Mouse (Mus musculus) forebrain, embryonic 12.5 days (tissue): ENCODE data around the gene Ccdc148. TPM values are rescaled to one million over a fixed set of nuclear protein-coding genes. Genes with fewer than 3 reads are reported as not detected.

Experiments used
- ATAC-seq: fragments of 200-750 bp; cut with Nextera tagmentation; 2 replicates; pipeline ENCODE4 v1.8.0; 2017; ENCODE audit warnings: moderate TSS enrichment; ENCODE audit not compliant: low FRiP score
- H3K27ac ChIP-seq: fragments of 300-500 bp; sonication (generic); 2 replicates; pipeline ENCODE4 v1.5.1; 2016; ENCODE audit warnings: mild to moderate bottlenecking
- H3K27me3 ChIP-seq: fragments of 300-500 bp; sonication (generic); 2 replicates; pipeline ENCODE4 v1.6.1; 2016; ENCODE audit warnings: mild to moderate bottlenecking
- H3K36me3 ChIP-seq: fragments of 300-500 bp; sonication (generic); replicated peaks from 2 replicates; pipeline ENCODE4 v1.6.1; 2016; ENCODE audit warnings: mild to moderate bottlenecking
- H3K4me1 ChIP-seq: fragments of 300-500 bp; sonication (generic); 2 replicates; pipeline ENCODE4 v1.6.1; 2016
- H3K4me2 ChIP-seq: fragments of 300-500 bp; sonication (generic); 2 replicates; pipeline ENCODE4 v1.6.1; 2016; ENCODE audit warnings: mild to moderate bottlenecking, moderate library complexity
- H3K4me3 ChIP-seq: fragments of 300-500 bp; sonication (generic); replicated peaks from 2 replicates; pipeline ENCODE4 v1.5.1; 2016; ENCODE audit warnings: mild to moderate bottlenecking
- H3K9ac ChIP-seq: fragments of 300-500 bp; sonication (generic); 2 replicates; pipeline ENCODE4 v1.6.1; 2016; ENCODE audit warnings: mild to moderate bottlenecking
- H3K9me3 ChIP-seq: fragments of 300-500 bp; sonication (generic); 2 replicates; pipeline ENCODE4 v1.6.1; 2016
- WGBS: fragments of 180-500 bp; shearing (Covaris S2); methylation state at CpG from one replicate; pipeline ENCODE4 v1.1.7; 2016; 5-methylcytosine and 5-hydroxymethylcytosine counted together
- polyA plus RNA-seq: library from polyadenylated mRNA; unstranded; fragments of >200 nt; fragmentation: Nextera tagmentation; extraction: Ambion mirVana; gene quantifications from 2 replicates; pipeline ENCODE4 v1.2.1, GENCODE M21; 2016

The Ccdc148 gene
- polyA plus RNA-seq, 1 experiment from 2014 or later = 2.4 TPM

- 62% methylated on average over 8 of the region's 8 CpGs for WGBS
- no peak for ATAC-seq
- H3K4me1 ChIP-seq = peaks cover 10% of the 10 kb centered on the region; the same call in 1 of the 2 replicates
- H3K4me2 ChIP-seq = no peak overlapping the region
- H3K9me3 ChIP-seq = no peaks in the 10 kb centered on the region
- H3K27me3 ChIP-seq = no peaks in the 10 kb centered on the region
- no peak overlapping the region for H3K9ac ChIP-seq
- no peaks in the 10 kb centered on the region for H3K36me3 ChIP-seq
- H3K27ac ChIP-seq = no peak overlapping the region
- no peak overlapping the region for H3K4me3 ChIP-seq
Measured at GRCm38 (mm10) chr2:58786681-58787080, 373.8 kb downstream of the Ccdc148 start.

DNA sequence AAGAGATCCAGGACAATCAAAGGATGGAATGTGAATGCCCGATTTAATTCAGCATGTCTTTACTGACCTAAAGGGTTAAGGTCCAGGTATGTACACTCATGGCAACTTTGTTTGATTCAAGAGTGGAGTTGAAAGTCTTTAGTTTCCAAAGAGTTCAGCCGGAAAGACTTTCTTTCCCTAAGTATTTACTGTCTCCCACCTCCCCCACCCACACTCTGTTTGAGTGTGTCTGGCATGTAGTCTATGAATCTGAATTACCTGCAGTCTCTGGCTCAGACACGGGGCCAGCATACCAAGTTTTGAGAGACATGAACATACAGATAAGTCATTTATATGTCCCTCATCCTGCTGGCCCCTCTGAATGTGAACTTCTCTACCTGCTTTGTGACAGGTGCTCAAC lies 374.3 kb downstream of the Ccdc148 start:
- WGBS = 85% methylated on average over 3 of the region's 3 CpGs
- Histone ChIP-seq H3K27ac (no peak overlapping the region), H3K4me2 (no peak overlapping the region), H3K4me3 (no peak overlapping the region), H3K4me1 (peaks cover 10% of the 10 kb centered on the region; the same call in 1 of the 2 replicates), H3K36me3 (no peaks in the 10 kb centered on the region), H3K27me3 (no peaks in the 10 kb centered on the region), H3K9ac (no peak overlapping the region), H3K9me3 (no peaks in the 10 kb centered on the region)
- no peak for ATAC-seq

- ATAC-seq = no peak
- Histone ChIP-seq H3K4me3 (no peak overlapping the region), H3K27me3 (no peaks in the 10 kb centered on the region), H3K9ac (no peak overlapping the region), H3K27ac (no peak overlapping the region), H3K9me3 (no peaks in the 10 kb centered on the region), H3K4me1 (peaks cover 10% of the 10 kb centered on the region; the same call in 1 of the 2 replicates), H3K36me3 (no peaks in the 10 kb centered on the region), H3K4me2 (no peak overlapping the region)
- WGBS = 56% methylated on average over 1 of the region's 1 CpGs
Measured at GRCm38 (mm10) chr2:58783526-58783925, 377.0 kb downstream of the Ccdc148 start.

DNA sequence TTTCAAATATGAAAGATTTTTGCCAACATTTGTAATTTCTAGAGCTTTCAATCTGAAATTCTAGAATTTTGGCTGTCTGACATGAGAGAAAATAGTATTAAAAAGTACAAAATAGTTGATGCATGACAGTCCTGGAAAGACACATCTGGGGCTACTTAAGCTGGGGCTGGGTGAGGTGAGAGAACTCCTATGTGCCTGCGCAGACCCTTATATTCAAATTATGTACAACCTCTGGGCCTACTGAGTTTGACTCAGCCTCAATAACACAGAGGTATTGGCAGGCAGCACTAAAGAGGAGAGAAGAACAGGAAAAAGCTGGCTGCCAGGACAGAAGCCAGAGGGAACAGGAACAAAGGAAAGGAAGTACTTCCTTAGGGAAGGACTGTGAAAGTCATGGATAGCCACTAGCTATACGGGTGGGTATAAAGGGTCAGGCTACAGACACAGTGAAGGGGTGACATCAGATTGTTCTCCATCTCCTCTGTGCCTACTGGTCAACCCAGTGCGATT lies 381.4 kb downstream of the Ccdc148 start:
- Histone ChIP-seq H3K9ac (no peak overlapping the region), H3K27me3 (no peaks in the 10 kb centered on the region), H3K4me3 (no peak overlapping the region), H3K9me3 (no peaks in the 10 kb centered on the region), H3K36me3 (no peaks in the 10 kb centered on the region), H3K4me1 (no peaks in the 10 kb centered on the region), H3K27ac (no peak overlapping the region), H3K4me2 (no peak overlapping the region)
- 93% methylated on average over 3 of the region's 3 CpGs for WGBS
- no peak for ATAC-seq

DNA sequence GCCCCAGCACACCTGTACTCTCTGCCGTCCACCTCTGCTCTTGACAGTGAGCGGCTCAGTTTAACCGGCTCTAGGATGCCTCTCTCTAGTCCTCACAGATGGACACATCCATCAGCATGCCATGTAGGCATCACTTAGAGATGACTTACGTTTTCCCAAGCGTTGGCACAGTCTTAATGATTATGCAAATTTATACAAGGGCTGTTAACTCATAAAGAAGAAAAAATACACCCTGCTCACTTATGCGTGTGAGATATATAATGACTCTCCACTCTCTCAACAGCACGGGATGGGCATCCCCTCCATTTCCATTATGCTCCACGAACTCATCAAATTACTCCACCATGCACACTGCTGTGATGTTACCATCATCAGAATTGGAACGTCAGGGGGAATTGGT lies 386.6 kb downstream of the Ccdc148 start:
- H3K27me3 ChIP-seq = no peaks in the 10 kb centered on the region
- ATAC-seq = no peak
- no peaks in the 10 kb centered on the region for H3K9me3 ChIP-seq
- H3K4me1 ChIP-seq = no peaks in the 10 kb centered on the region
- H3K27ac ChIP-seq = no peak overlapping the region
- WGBS = 76% methylated on average over 9 of the region's 9 CpGs
- no peak overlapping the region for H3K9ac ChIP-seq
- no peak overlapping the region for H3K4me2 ChIP-seq
- no peaks in the 10 kb centered on the region for H3K36me3 ChIP-seq
- no peak overlapping the region for H3K4me3 ChIP-seq

Other genes with a start within 250 kb of the Ccdc148 start
- gene Pkp4, start 167 bp upstream of the Ccdc148 start, polyA plus RNA-seq = 19.0 and 20.1 TPM in 2 replicates